Mouse (Mus musculus) heart, postnatal 4 days (tissue): ENCODE measurements around the gene Spout1. TPM values are rescaled to one million over a fixed set of nuclear protein-coding genes. Genes with fewer than 3 reads are reported as not detected.
A peak's percentile ranks its signal among the peaks of the same experiment; 100 is the strongest.

Source experiments
- DNase-seq: peaks from one replicate; pipeline ENCODE4 v3.0.0; 2021
- total RNA-seq, 2 experiments: library from RNA; stranded (reverse); gene quantifications; 2 replicates each; pipeline ENCODE4 v1.2.3; 2021

Spout1 gene
- total RNA-seq, 2 experiments from 2014 or later: 8.4 to 10.7 TPM

DNA sequence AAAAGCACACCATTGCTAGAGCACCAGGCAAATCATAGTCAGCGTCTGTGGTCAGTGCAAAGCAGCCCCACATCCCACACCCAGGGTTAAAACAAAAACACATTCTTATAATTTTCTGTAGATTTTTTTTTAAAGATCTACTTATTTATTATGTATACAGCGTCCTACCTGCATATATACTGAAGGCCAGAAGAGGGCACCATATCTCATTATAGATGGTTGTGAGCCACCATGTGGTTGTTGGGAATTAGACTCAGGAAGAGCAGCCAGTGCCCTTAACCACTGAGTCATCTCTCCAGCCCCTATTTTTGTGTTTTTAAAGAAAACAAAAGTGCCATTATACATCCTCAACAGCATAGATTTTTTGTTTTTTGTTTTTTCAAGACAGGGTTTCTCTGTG, 49.5 kb downstream of the Spout1 start:
- no peak for DNase-seq

DNA sequence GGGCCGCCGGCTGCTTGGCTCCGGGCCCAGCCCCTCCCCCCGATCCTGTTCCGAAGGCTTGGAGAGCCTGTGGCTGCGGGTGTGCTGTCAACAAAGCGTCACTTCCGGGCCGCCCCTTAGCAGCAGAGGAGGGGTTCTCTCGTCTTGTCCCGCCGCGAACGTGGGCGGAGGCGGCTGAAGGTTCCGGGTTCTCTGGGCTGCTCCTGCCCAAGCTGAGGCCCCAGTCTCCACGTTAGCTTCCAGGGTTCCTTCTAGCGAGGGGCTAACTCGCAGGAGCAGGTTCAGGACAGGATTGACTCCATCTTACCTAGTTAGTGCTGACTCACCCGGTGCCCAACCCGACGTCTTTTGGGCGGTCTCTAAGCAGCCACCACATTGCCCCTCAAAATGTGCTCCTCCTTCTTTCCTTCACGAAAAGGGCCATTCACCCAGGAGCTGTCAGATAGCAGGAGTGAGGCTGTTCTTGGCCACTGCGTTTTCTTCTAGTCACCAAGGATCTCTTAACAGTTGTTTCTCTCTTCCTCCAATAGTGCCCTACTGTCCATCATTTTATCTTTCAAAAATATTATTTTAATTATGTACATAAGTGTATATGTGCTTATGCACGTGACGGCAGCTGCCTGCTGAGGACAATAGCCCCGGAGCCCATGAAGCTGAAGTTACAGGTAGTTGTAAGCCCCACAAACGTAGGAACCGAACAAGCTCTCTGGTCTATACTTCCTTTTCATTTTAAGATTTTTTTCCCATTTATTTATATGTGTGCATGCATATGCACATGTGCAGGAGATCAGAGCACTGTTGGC, 53.6 kb downstream of the Spout1 start, which contains the start of gene Zer1:
Zer1 (minus strand) TSS at position 114 of the 803 bp plus-strand sequence.
- peak; percentile 97 for DNase-seq

DNA sequence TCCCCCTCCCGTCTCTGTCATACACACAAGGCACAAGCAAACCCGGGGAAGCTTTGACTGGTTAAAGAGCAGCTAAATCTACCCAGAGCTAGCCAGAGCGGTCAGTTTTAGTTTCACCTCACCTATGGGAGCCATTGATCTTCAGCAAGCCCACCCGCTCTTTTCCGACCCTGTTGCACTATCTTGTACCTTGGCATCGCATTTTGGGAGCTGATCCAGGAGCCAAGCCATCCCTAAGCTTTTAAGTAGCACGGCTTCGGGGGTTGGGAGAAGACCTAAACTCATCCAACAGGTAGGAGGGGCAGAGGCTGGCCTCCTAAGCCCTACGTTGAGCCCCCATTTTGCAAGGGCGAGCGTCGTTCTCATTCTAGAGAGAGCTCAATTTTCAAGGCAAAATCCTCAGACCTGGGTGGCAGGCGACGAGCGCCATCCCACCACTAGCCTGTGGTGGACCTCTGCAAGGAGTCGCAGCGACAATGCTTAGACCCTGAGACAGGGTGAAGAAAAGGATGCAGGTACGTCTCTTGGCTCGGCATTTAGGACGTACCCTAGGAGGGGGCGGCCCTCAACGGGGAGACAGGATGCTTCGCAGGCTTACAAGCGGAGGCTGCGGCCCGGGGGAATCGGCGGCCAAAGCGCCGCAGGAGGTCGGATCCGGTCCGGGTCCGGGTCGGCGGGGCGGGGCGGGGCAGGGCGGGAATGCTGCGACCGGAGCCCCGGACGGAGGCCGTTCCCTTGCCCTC, 54.4 kb downstream of the Spout1 start:
- no peak for DNase-seq

Other genes with a start within 250 kb of the Spout1 start
- gene Gle1, start 243.0 kb downstream of the Spout1 start, total RNA-seq: 10 to 100 TPM; 25.9 to 26.8 TPM
- gene Sptan1, start 212.9 kb downstream of the Spout1 start, total RNA-seq: 100 to 1,000 TPM; 370 to 371 TPM
- 10 to 100 TPM; 15.2 to 15.8 TPM for gene Wdr34, start 129.6 kb downstream of the Spout1 start, total RNA-seq
- 100 to 1,000 TPM; 174 to 185 TPM for gene Set, start 121.1 kb downstream of the Spout1 start, total RNA-seq
- 10 to 100 TPM; 15.3 to 17.9 TPM for gene Pkn3, start 100.8 kb downstream of the Spout1 start, total RNA-seq
- gene Zdhhc12, start 84.8 kb downstream of the Spout1 start, total RNA-seq: 10 to 100 TPM in 1 of 2 experiments, 1 to 10 TPM in 1; 7.8 to 10.6 TPM
- 10 to 100 TPM; 24.3 to 24.9 TPM for gene Zer1, start 53.9 kb downstream of the Spout1 start, total RNA-seq
- gene Tbc1d13, start 44.7 kb downstream of the Spout1 start, total RNA-seq: 10 to 100 TPM; 23.9 to 27.4 TPM
- 10 to 100 TPM; 44.4 to 48.9 TPM for gene Endog, start 7.0 kb downstream of the Spout1 start, total RNA-seq
- 10 to 100 TPM; 33.3 to 35.3 TPM for gene Kyat1, start 27.4 kb upstream of the Spout1 start, total RNA-seq
- 10 to 100 TPM; 56.3 to 59.2 TPM for gene Lrrc8a, start 59.3 kb upstream of the Spout1 start, total RNA-seq
- 1 to 10 TPM in 1 of 2 experiments, under 1 TPM in 1; 0.88 to 1.5 TPM for gene Gm28035, start 62.1 kb upstream of the Spout1 start, total RNA-seq
- gene Phyhd1, start 87.7 kb upstream of the Spout1 start, total RNA-seq: 10 to 100 TPM; 20.6 to 26.0 TPM
- 1 to 10 TPM in 1 of 2 experiments, not detected in 1; 4.6 TPM for gene Gm28038, start 102.6 kb upstream of the Spout1 start, total RNA-seq
- 10 to 100 TPM; 23.6 to 23.7 TPM for gene Dolk, start 107.9 kb upstream of the Spout1 start, total RNA-seq
- gene Nup188, start 107.9 kb upstream of the Spout1 start, total RNA-seq: 10 to 100 TPM; 28.0 to 34.5 TPM
- 10 to 100 TPM; 72.7 to 73.7 TPM for gene Sh3glb2, start 180.9 kb upstream of the Spout1 start, total RNA-seq
- gene Miga2, start 185.8 kb upstream of the Spout1 start, total RNA-seq: 10 to 100 TPM; 52.4 to 63.5 TPM
- 10 to 100 TPM; 14.2 to 14.6 TPM for gene Dolpp1, start 213.8 kb upstream of the Spout1 start, total RNA-seq
- gene Crat, start 237.4 kb upstream of the Spout1 start, total RNA-seq: 100 to 1,000 TPM; 379 to 401 TPM
- gene Ptpa, start 237.6 kb upstream of the Spout1 start, total RNA-seq: 100 to 1,000 TPM; 139 TPM